Mouse (Mus musculus) central nervous system, embryonic 14 days (tissue): Measurements from ENCODE around the gene Lingo4. TPM values are rescaled to one million over a fixed set of nuclear protein-coding genes. Genes with fewer than 3 reads are reported as not detected.

Experiments used
- polyA plus RNA-seq: library from polyadenylated mRNA; depleted of rRNA; stranded (reverse); fragments of >200 nt; gene quantifications from 2 replicates; pipeline ENCODE4 v1.2.3, GENCODE M21; 2012; rRNA removed

Lingo4 gene
- polyA plus RNA-seq, result 0.48 and 0.53 TPM in 2 replicates

GRCm38 (mm10) chr3:94398217-94398616 is at the start of gene Lingo4:
Gene Lingo4 (plus strand): TSS chr3:94398517.

GRCm38 (mm10) chr3:94362138-94362537 is 36.2 kb upstream of the Lingo4 start, which contains the start of gene C2cd4d:
Gene C2cd4d (plus strand): TSS chr3:94362438.

GRCm38 (mm10) chr3:94372641-94373040 is 25.7 kb upstream of the Lingo4 start, which contains the start of gene Rorc:
Gene Rorc (plus strand): TSS chr3:94372794.

GRCm38 (mm10) chr3:94413031-94413679 is 14.8 kb downstream of the Lingo4 start, which contains the start of gene Tdrkh:
Gene Tdrkh (plus strand): TSS chr3:94413273.

DNA sequence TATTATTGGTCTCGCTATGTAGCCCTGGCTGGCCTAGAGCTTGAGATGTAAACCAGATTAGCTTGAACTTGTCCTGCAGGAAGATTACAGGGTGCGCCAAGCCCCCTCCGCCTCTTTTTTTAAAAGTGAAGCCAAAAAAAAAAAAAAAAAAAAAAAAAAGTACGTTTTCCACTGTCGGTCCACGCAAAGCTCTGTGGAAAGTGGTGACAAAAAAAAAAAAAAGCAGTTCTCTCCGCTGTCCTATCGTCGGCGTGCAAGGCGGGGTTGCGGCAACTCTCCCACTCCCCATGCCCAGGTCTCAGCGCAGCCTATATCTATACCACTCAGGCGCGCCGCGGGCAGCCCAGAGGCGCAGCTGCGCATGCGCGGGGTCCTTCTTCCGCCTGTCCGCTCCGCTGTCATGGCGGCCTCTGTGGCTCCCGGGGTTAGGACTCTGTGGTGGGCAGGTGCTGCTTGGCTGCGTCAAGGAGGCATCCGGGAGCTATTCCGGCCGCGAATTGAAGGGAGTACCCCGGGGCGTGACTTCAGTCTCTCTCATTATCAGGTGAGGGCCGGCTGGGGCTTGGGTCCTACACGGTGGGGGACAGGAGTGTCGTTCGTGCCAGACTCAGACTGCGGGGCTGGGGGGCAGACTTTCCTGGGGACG is 44.8 kb downstream of the Lingo4 start, which contains the start of gene Mrpl9:
Mrpl9 (plus strand) TSS at position 368 of the 646 bp plus-strand sequence.

DNA sequence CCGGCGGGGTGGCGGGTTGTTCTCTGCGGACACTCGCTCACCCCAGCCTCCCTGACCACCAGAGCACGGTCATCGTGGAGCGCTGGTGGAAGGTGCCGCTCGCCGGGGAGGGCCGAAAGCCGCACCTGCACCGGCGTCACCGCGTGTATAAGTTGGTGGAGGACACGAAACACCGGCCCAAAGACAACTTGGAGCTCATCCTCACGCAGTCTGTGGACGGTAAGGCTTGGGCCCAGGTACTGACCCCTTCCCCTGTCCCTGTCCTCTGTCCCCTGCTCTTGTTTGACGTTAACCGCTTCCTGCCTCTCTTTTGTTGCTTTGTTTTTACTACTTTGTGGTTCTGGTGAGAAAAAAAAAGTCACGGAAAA is 45.3 kb downstream of the Lingo4 start, which contains the start of gene Oaz3:
Oaz3 (minus strand) TSS at position 319 of the 368 bp plus-strand sequence.

Other genes with a start within 250 kb of the Lingo4 start
- gene Gm10696, start 220.3 kb upstream of the Lingo4 start, polyA plus RNA-seq, result not detected in 2 replicates
- gene Gm5286, start 201.8 kb upstream of the Lingo4 start, polyA plus RNA-seq, result not detected in 2 replicates
- gene Gm4778, start 134.5 kb upstream of the Lingo4 start, polyA plus RNA-seq, result not detected in 2 replicates
- gene Them4, start 88.4 kb upstream of the Lingo4 start, polyA plus RNA-seq, result 16.1 and 18.3 TPM in 2 replicates
- 0.37 and 0.95 TPM in 2 replicates for gene Them5, start 56.4 kb upstream of the Lingo4 start, polyA plus RNA-seq
- gene C2cd4d, start 36.1 kb upstream of the Lingo4 start, polyA plus RNA-seq, result 0.50 and 1.4 TPM in 2 replicates
- 1.5 TPM in 2 replicates for gene Rorc, start 25.7 kb upstream of the Lingo4 start, polyA plus RNA-seq
- gene Tdrkh, start 14.8 kb downstream of the Lingo4 start, polyA plus RNA-seq, result 18.3 and 22.8 TPM in 2 replicates
- gene Mrpl9, start 44.8 kb downstream of the Lingo4 start, polyA plus RNA-seq, result 51.2 and 52.9 TPM in 2 replicates
- gene Oaz3, start 45.4 kb downstream of the Lingo4 start, polyA plus RNA-seq, result 0.44 and 0.51 TPM in 2 replicates
- 535 and 550 TPM in 2 replicates for gene Celf3, start 79.8 kb downstream of the Lingo4 start, polyA plus RNA-seq
- 5.1 and 6.3 TPM in 2 replicates for gene Riiad1, start 81.8 kb downstream of the Lingo4 start, polyA plus RNA-seq
- 37.2 and 40.8 TPM in 2 replicates for gene Snx27, start 184.2 kb downstream of the Lingo4 start, polyA plus RNA-seq
- not detected in 2 replicates for gene Gm10972, start 244.6 kb downstream of the Lingo4 start, polyA plus RNA-seq